8 mouse cellular contexts compared by ENCODE assay signal in the genomic region with DNA sequence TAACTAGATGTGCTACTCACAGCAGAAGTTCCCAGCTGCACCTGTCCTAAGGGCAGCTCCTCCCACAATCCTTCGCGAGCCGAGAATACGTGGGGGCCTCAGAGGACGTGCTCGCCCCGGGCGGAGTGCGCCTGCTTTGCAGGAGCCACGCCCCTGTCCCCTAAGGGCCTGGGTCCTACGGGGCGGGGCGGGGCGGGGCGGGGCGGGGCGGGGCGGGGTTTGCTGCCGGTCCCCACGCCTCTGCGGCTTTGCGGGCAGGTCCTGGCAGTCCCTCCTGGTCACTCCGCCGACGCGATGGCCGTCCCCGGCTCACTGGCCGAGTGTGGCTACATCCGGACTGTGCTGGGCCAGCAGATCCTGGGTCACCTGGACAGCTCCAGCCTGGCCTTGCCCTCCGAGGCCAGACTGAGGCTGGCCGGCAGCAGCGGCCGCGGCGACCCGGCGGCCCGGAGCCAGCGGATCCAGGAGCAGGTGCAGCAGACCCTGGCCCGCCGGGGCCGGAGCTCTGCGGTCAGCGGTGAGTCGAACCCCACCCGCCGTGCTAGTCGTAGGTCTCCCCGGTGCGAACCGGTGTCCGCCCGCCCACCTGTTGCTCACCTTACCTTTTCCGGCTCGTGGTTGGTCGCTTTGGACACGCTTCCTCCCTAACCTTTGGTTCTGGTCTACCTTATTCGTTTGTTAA. TPM values are rescaled to one million over a fixed set of nuclear protein-coding genes. Genes with fewer than 3 reads are reported as not detected.
DNase-seq lines count a peak whose midpoint lies in the region; ATAC-seq lines count a peak whose summit lies in the region.

Gene Pkp2, plus strand, starts transcription at position 240 of the 682 bp plus-strand sequence.

- H3K4me1 ChIP-seq in intestine, embryonic 14.5 days (replicated peaks; ENCODE audit: control insufficient read depth, insufficient read depth, low read length), result peaks cover 4% of the 10 kb centered on the region; the same call in 1 of the 2 replicates
- peaks cover 12% of the 10 kb centered on the region for H3K4me1 ChIP-seq in limb, embryonic 10.5 days
- H3K4me1 ChIP-seq in midbrain, embryonic 11.5 days (ENCODE audit: control insufficient read depth, insufficient read depth, low read length), result peaks cover 5% of the 10 kb centered on the region

- H3K36me3 ChIP-seq in intestine, embryonic 14.5 days (ENCODE audit: control insufficient read depth, insufficient read depth, low read length), result no peaks in the 10 kb centered on the region
- no peaks in the 10 kb centered on the region for H3K36me3 ChIP-seq in limb, embryonic 10.5 days
- no peaks in the 10 kb centered on the region for H3K36me3 ChIP-seq in midbrain, embryonic 11.5 days (ENCODE audit: control insufficient read depth, insufficient read depth, low read length)

- intact Hi-C loops in gastrocnemius, postnatal 36 days (cut with DNase I), result no loop called here

- peak; percentile 78 for DNase-seq in ovary, postnatal 36 days (ENCODE audit: low spot score)
- DNase-seq in ovary, postnatal 14 days (ENCODE audit: low spot score), result no peak
- DNase-seq in gastrocnemius, postnatal 36 days, result peak; percentile 20 to 24
- peak; percentile 83 for DNase-seq in intestine, embryonic 14.5 days (ENCODE audit: low spot score)
- peak; percentile 84 for DNase-seq in limb, embryonic 10.5 days (ENCODE audit: low spot score)
- peak; percentile 95 for DNase-seq in midbrain, embryonic 11.5 days (ENCODE audit: low spot score, missing footprints)
- peak; percentile 37 to 65 for DNase-seq in spleen, postnatal 4 days (ENCODE audit: low spot score in 2 of 2)

- peaks cover 32% of the 10 kb centered on the region for H3K27me3 ChIP-seq in intestine, embryonic 14.5 days (replicated peaks; ENCODE audit: control insufficient read depth, insufficient read depth, low read length)
- H3K27me3 ChIP-seq in limb, embryonic 10.5 days (ENCODE audit: low read depth, poor library complexity, severe bottlenecking), result peaks cover 32% of the 10 kb centered on the region
- H3K27me3 ChIP-seq in midbrain, embryonic 11.5 days (ENCODE audit: control insufficient read depth, insufficient read depth, low read length), result peaks cover 22% of the 10 kb centered on the region

- H3K4me3 ChIP-seq in intestine, embryonic 14.5 days (ENCODE audit: low read depth, low read length), result peak within 1 kb of the TSS; percentile 59
- peak within 1 kb of the TSS; percentile 62 for H3K4me3 ChIP-seq in limb, embryonic 10.5 days
- peak within 1 kb of the TSS; percentile 67 for H3K4me3 ChIP-seq in midbrain, embryonic 11.5 days (ENCODE audit: low read depth, low read length)

- peak within 1 kb of the TSS; percentile 52 for H3K9ac ChIP-seq in intestine, embryonic 14.5 days (ENCODE audit: low read length)
- H3K9ac ChIP-seq in midbrain, embryonic 11.5 days (ENCODE audit: low read length), result peak within 1 kb of the TSS; percentile 53

- H3K27ac ChIP-seq in intestine, embryonic 14.5 days (ENCODE audit: low read depth), result no peak within 1 kb of the TSS
- peak within 1 kb of the TSS; percentile 39; the same call in 1 of the 2 replicates for H3K27ac ChIP-seq in limb, embryonic 10.5 days
- no peak within 1 kb of the TSS for H3K27ac ChIP-seq in midbrain, embryonic 11.5 days (ENCODE audit: low read depth, low read length)

- peak within 1 kb of the TSS; percentile 91 for H3K4me2 ChIP-seq in intestine, embryonic 14.5 days (ENCODE audit: low read length)
- peak within 1 kb of the TSS; percentile 100 for H3K4me2 ChIP-seq in midbrain, embryonic 11.5 days

- peak; percentile 77 for ATAC-seq in common myeloid progenitor, adult 5-6 weeks (replicated peaks; ENCODE audit: low read depth, poor library complexity, severe bottlenecking)
- peak; percentile 99 for ATAC-seq in intestine, embryonic 14.5 days (replicated peaks; ENCODE audit: low FRiP score, low TSS enrichment, low read depth)
- ATAC-seq in midbrain, embryonic 11.5 days (ENCODE audit: low FRiP score), result peak; percentile 97

- 1% methylated on average over 57 of the region's 59 CpGs for WGBS in intestine, embryonic 14.5 days
- under 1% methylated on average over 59 of the region's 59 CpGs for WGBS in limb, embryonic 10.5 days
- WGBS in midbrain, embryonic 11.5 days, result under 1% methylated on average over 59 of the region's 59 CpGs

- no peaks in the 10 kb centered on the region for H3K9me3 ChIP-seq in intestine, embryonic 14.5 days (ENCODE audit: control insufficient read depth, low read length)
- no peaks in the 10 kb centered on the region for H3K9me3 ChIP-seq in limb, embryonic 10.5 days (replicated peaks)
- H3K9me3 ChIP-seq in midbrain, embryonic 11.5 days (ENCODE audit: control insufficient read depth, low read length), result no peaks in the 10 kb centered on the region

RNA-seq across cellular contexts. Expression of gene Pkp2, which starts in this region (rescaled TPM):
- total RNA-seq in common myeloid progenitor, adult 5-6 weeks (2017), result 0.53 and 1.2 TPM in 2 replicates
- 1 to 10 TPM; 2.1 to 2.4 TPM for total RNA-seq in gastrocnemius, postnatal 36 days (2021)
- 19.9 and 23.5 TPM in 2 replicates for polyA plus RNA-seq in intestine, embryonic 14.5 days (2014; fragmentation: Nextera tagmentation; extraction: Ambion mirVana)
- polyA plus RNA-seq in limb, embryonic 10.5 days (2016; fragmentation: Nextera tagmentation; extraction: Ambion mirVana), result 1.5 and 2.6 TPM in 2 replicates
- 4.2 and 5.5 TPM in 2 replicates for polyA plus RNA-seq in midbrain, embryonic 11.5 days (2014; fragmentation: Nextera tagmentation; extraction: Ambion mirVana)
